In genomic region chr7:121165616-121166015, GRCm38 (mm10) we compare ENCODE assay signal across 21 mouse cellular contexts.
DNase-seq lines count a peak whose midpoint lies in the region; ATAC-seq lines count a peak whose summit lies in the region.
"Had no signal": no experiment of that assay in that cellular context is flagged by ENCODE, and none has a peak within 500 bp of the region (broad histone marks: within the 10 kb centered on the region; RNA-seq: fewer than 3 reads in every experiment).

No protein-coding gene starts in this region.

- no peaks in the 10 kb centered on the region for H3K36me3 ChIP-seq in limb, embryonic 13.5 days
- H3K36me3 ChIP-seq: embryonic facial prominence, embryonic 13.5 days; forebrain, embryonic 10.5 days; hindbrain, embryonic 15.5 days; neural tube, embryonic 12.5 days had no signal

- no peaks in the 10 kb centered on the region for H3K4me1 ChIP-seq in limb, embryonic 13.5 days

- no peak overlapping the region for H3K4me2 ChIP-seq in limb, embryonic 13.5 days (replicated peaks)
- H3K4me2 ChIP-seq: embryonic facial prominence, embryonic 13.5 days; hindbrain, embryonic 15.5 days; liver, embryonic 11.5 days; neural tube, embryonic 12.5 days had no signal

- no peaks in the 10 kb centered on the region for H3K9me3 ChIP-seq in limb, embryonic 13.5 days
- H3K9me3 ChIP-seq: embryonic facial prominence, embryonic 13.5 days; forebrain, embryonic 10.5 days; hindbrain, embryonic 15.5 days; neural tube, embryonic 12.5 days had no signal

- H3K9ac ChIP-seq in limb, embryonic 13.5 days = no peak overlapping the region
- H3K9ac ChIP-seq: embryonic facial prominence, embryonic 13.5 days; hindbrain, embryonic 15.5 days; neural tube, embryonic 12.5 days had no signal

- no peaks in the 10 kb centered on the region for H3K27me3 ChIP-seq in limb, embryonic 13.5 days
- H3K27me3 ChIP-seq: embryonic facial prominence, embryonic 13.5 days; hindbrain, embryonic 15.5 days; neural tube, embryonic 12.5 days had no signal

- DNase-seq in embryo, embryonic 10 days (ENCODE audit: low spot score) = peak; percentile 22
- no peak for DNase-seq in embryo, embryonic 9.5 days (ENCODE audit: extremely low spot score)
- DNase-seq in left cerebral cortex, postnatal 4 days = peak; percentile 56
- no peak for DNase-seq in left cerebral cortex, adult 9 months (ENCODE audit: low spot score in 2 of 2)
- DNase-seq in MN1 (ENCODE audit: low spot score) = peak; percentile 34
- DNase-seq in layer of hippocampus, postnatal 25 days (ENCODE audit: extremely low spot score in 1 of 2, low spot score in 1 of 2) = no peak
- DNase-seq in B cell, adult 2 months = no peak
- DNase-seq: adrenal gland, adult 2 months; gastrocnemius, postnatal 25 days; kidney, postnatal 14 days; lung, adult 2 months; right cerebral cortex, postnatal 4 days; thymus, postnatal 36 days had no signal

- H3K27ac ChIP-seq in limb, embryonic 13.5 days = no peak overlapping the region
- H3K27ac ChIP-seq: embryonic facial prominence, embryonic 13.5 days; forebrain, embryonic 10.5 days; hindbrain, embryonic 15.5 days; macrophage; neural tube, embryonic 12.5 days had no signal

- intact Hi-C loops in left cerebral cortex, postnatal 4 days (cut with DNase I) = loop anchor here (10.0 kb wide), 1 partner anchor 229 kb away; the partner anchor contains the start of gene Hs3st2

- 0 out of 2 replicates have a peak, but pooled peaks have one; percentile 31 for ATAC-seq in limb, embryonic 13.5 days (ENCODE audit: low FRiP score, low read depth)
- ATAC-seq: intestine, postnatal 0 days had no signal

- WGBS in limb, embryonic 13.5 days = 85% methylated on average over 1 of the region's 1 CpGs

- no peak overlapping the region for H3K4me3 ChIP-seq in limb, embryonic 13.5 days
- H3K4me3 ChIP-seq: embryonic facial prominence, embryonic 13.5 days; forebrain, embryonic 10.5 days; hindbrain, embryonic 15.5 days; neural tube, embryonic 12.5 days had no signal

Comparison
In these comparisons a context has a peak if more than half of its experiments do, and no peak if none do; other contexts are left out.
1. DNase-seq: peak in embryo, embryonic 10 days (single experiment), left cerebral cortex, postnatal 4 days (single experiment) and MN1 (single experiment); none in embryo, embryonic 9.5 days (single experiment), left cerebral cortex, adult 9 months (0 of 2), layer of hippocampus, postnatal 25 days (0 of 2) and B cell, adult 2 months (0 of 2).